Mouse (Mus musculus) CH12.LX (cell line): ENCODE data around the gene Flot2. TPM values are rescaled to one million over a fixed set of nuclear protein-coding genes. Genes with fewer than 3 reads are reported as not detected.

Experiments used
- DNase-seq: peaks from one replicate; pipeline ENCODE4 v3.0.0-alpha.2; 2013; ENCODE audit errors: extremely low read depth
- H3K27ac ChIP-seq: 2 replicates; pipeline ENCODE4 v1.5.1; 2012; ENCODE audit warnings: low read depth, mild to moderate bottlenecking, control low read depth, moderate library complexity; ENCODE audit not compliant: insufficient read depth
- H3K27me3 ChIP-seq: replicated peaks from 2 replicates; pipeline ENCODE3; 2012; ENCODE audit warnings: inconsistent platforms
- H3K36me3 ChIP-seq, 2 experiments: replicated peaks in 1 of 2; 2 replicates each; pipeline versions ENCODE3 to v1.6.1; 2012; ENCODE audit warnings: inconsistent platforms in 1 of 2, low read length in 1 of 2, mild to moderate bottlenecking in 1 of 2, mixed read lengths in 1 of 2, moderate library complexity in 1 of 2; ENCODE audit not compliant: control insufficient read depth in 1 of 2, insufficient read depth in 1 of 2
- H3K4me1 ChIP-seq, 2 experiments: 2 replicates each; pipeline ENCODE4 v1.6.1; 2012; ENCODE audit warnings: inconsistent platforms in 1 of 2, moderate library complexity in 1 of 2; ENCODE audit not compliant: insufficient read depth in 2 of 2, control insufficient read depth in 1 of 2
- H3K4me2 ChIP-seq: 2 replicates; pipeline ENCODE4 v1.6.1; 2012; ENCODE audit warnings: low read depth, mild to moderate bottlenecking, control low read depth; ENCODE audit not compliant: poor library complexity, insufficient read depth, severe bottlenecking
- H3K4me3 ChIP-seq, 3 experiments: fragments of 150-350 bp in 1 of 3; sonication (generic) in 1 of 3; replicated peaks in 1 of 3; 2 replicates each; pipeline versions ENCODE3 to v1.5.1; 2011 to 2012; ENCODE audit warnings: low read depth in 2 of 3, low read length in 2 of 3, mild to moderate bottlenecking in 2 of 3, moderate library complexity in 2 of 3, control low read depth in 1 of 3, improper control_type of control experiment in 1 of 3, inconsistent platforms in 1 of 3, mixed read lengths in 1 of 3; ENCODE audit not compliant: poor library complexity in 1 of 3
- H3K79me2 ChIP-seq: replicated peaks from 2 replicates; pipeline ENCODE4 v1.6.1; 2012; ENCODE audit warnings: mild to moderate bottlenecking, moderate library complexity; ENCODE audit not compliant: control insufficient read depth, poor library complexity, insufficient read depth, severe bottlenecking; ENCODE audit errors: extremely low read depth
- H3K9ac ChIP-seq: 2 replicates; pipeline ENCODE4 v1.6.1; 2012; ENCODE audit warnings: low read depth, mild to moderate bottlenecking, control low read depth, moderate library complexity; ENCODE audit not compliant: insufficient read depth
- H3K9me3 ChIP-seq: replicated peaks from 2 replicates; pipeline ENCODE3; 2012; ENCODE audit warnings: low read length, inconsistent platforms, mixed read lengths
- BHLHE40 ChIP-seq: IDR thresholded peaks from 2 replicates; pipeline ENCODE4 v1.6.1; 2011; ENCODE audit warnings: mild to moderate bottlenecking, low read depth, low read length, improper control_type of control experiment
- CHD1 ChIP-seq: IDR thresholded peaks from 2 replicates; pipeline ENCODE4 v1.6.1; 2012; ENCODE audit warnings: low read depth, low read length, improper control_type of control experiment, inconsistent platforms
- CTCF ChIP-seq, 2 experiments: IDR thresholded peaks in 1 of 2; conservative IDR thresholded peaks in 1 of 2; 2 replicates each; pipeline ENCODE4 v1.5.1; 2011 to 2012; ENCODE audit warnings: low read depth in 2 of 2, low read length in 2 of 2, improper control_type of control experiment in 1 of 2, inconsistent platforms in 1 of 2, mild to moderate bottlenecking in 1 of 2, moderate library complexity in 1 of 2
- ELF1 ChIP-seq: IDR thresholded peaks from 2 replicates; pipeline ENCODE4 v1.6.1; 2014; ENCODE audit warnings: low read depth, mild to moderate bottlenecking, inconsistent platforms, low read length, improper control_type of control experiment
- ETS1 ChIP-seq: conservative IDR thresholded peaks from 2 replicates; pipeline ENCODE4 v1.6.1; 2012; ENCODE audit warnings: low read depth, mild to moderate bottlenecking, inconsistent platforms, low read length, improper control_type of control experiment, moderate library complexity
- GABPA ChIP-seq: IDR thresholded peaks from 2 replicates; pipeline ENCODE4 v1.6.1; 2012; ENCODE audit warnings: low read depth, low read length, improper control_type of control experiment, inconsistent platforms; ENCODE audit not compliant: insufficient replicate concordance
- HCFC1 ChIP-seq: IDR thresholded peaks from 2 replicates; pipeline ENCODE4 v1.6.1; 2012; ENCODE audit warnings: low read depth, mild to moderate bottlenecking, inconsistent platforms, low read length, improper control_type of control experiment
- IRF4 ChIP-seq: IDR thresholded peaks from 2 replicates; pipeline ENCODE4 v1.6.1; 2014; ENCODE audit warnings: low read depth, mild to moderate bottlenecking, inconsistent platforms, low read length, improper control_type of control experiment
- JUN ChIP-seq: IDR thresholded peaks from 2 replicates; pipeline ENCODE4 v1.6.1; 2011; ENCODE audit warnings: low read depth, mild to moderate bottlenecking, low read length, improper control_type of control experiment, moderate library complexity; ENCODE audit not compliant: insufficient read depth
- KAT2A ChIP-seq: IDR thresholded peaks from 2 replicates; pipeline ENCODE4 v1.6.1; 2012; ENCODE audit warnings: low read length, improper control_type of control experiment, inconsistent platforms; ENCODE audit not compliant: insufficient replicate concordance
- MAFK ChIP-seq: IDR thresholded peaks from 2 replicates; pipeline ENCODE4 v1.6.1; 2011; ENCODE audit warnings: low read length, improper control_type of control experiment; ENCODE audit not compliant: insufficient replicate concordance
- MAX ChIP-seq: IDR thresholded peaks from 2 replicates; pipeline ENCODE4 v1.6.1; 2011; ENCODE audit warnings: low read length, improper control_type of control experiment
- NELFE ChIP-seq: IDR thresholded peaks from 2 replicates; pipeline ENCODE4 v1.6.1; 2011; ENCODE audit warnings: low read depth, low read length, improper control_type of control experiment
- RAD21 ChIP-seq: IDR thresholded peaks from 2 replicates; pipeline ENCODE4 v1.6.1; 2011; ENCODE audit warnings: low read depth, mild to moderate bottlenecking, low read length, improper control_type of control experiment, moderate library complexity
- RCOR1 ChIP-seq: conservative IDR thresholded peaks from 2 replicates; pipeline ENCODE4 v1.6.1; 2012; ENCODE audit warnings: low read depth, mild to moderate bottlenecking, inconsistent platforms, low read length, improper control_type of control experiment
- SMC3 ChIP-seq: IDR thresholded peaks from 2 replicates; pipeline ENCODE4 v1.6.1; 2011; ENCODE audit warnings: low read depth, low read length, improper control_type of control experiment
- TBP ChIP-seq: conservative IDR thresholded peaks from 2 replicates; pipeline ENCODE4 v1.6.1; 2011; ENCODE audit warnings: low read depth, low read length, improper control_type of control experiment
- TCF12 ChIP-seq: IDR thresholded peaks from 2 replicates; pipeline ENCODE4 v1.6.1; 2014; ENCODE audit warnings: low read depth, mild to moderate bottlenecking, inconsistent platforms, low read length, improper control_type of control experiment
- ZKSCAN1 ChIP-seq: IDR thresholded peaks from 2 replicates; pipeline ENCODE4 v1.6.1; 2012; ENCODE audit warnings: low read depth, inconsistent platforms, low read length, improper control_type of control experiment, borderline replicate concordance
- dilution Hi-C: fragments of 300-500 bp; cut with MboI; formaldehyde crosslinking; loops from 2 replicates; pipeline ENCODE4 v1.14.3; 2020; ENCODE audit warnings: low sequenced_read_pairs; ENCODE audit not compliant: extremely low pct_unique_long_range_greater_than_20kb, extremely low pct_ligation_motif_present
- in situ Hi-C: fragments of 300-500 bp; cut with MboI; formaldehyde crosslinking; loops from 3 replicates; pipeline ENCODE4 v1.14.3; 2019; ENCODE audit warnings: low sequenced_read_pairs, low pct_ligation_motif_present, low pct_unique_long_range_greater_than_20kb, mixed read lengths
- polyA plus RNA-seq: library from polyadenylated mRNA; unstranded; fragments of >175 nt; gene quantifications from 2 replicates; pipeline ENCODE4 v1.2.1, GENCODE M21; 2012; ENCODE audit warnings: low read depth; ENCODE audit not compliant: insufficient read length
- total RNA-seq, 2 experiments: library from RNA; depleted of rRNA; stranded (reverse); fragments of 300-350 nt in 1 of 2; fragments of >200 nt in 1 of 2; gene quantifications; 2 replicates each; pipeline ENCODE4 v1.2.3; 2012 to 2014

The Flot2 gene
- total and polyA plus RNA-seq, 3 experiments = 5.2 to 14.7 (median 13.4) TPM

- no peak overlapping the region for H3K4me3 ChIP-seq
- H3K9ac ChIP-seq = 0 out of 2 replicates have a peak overlapping the region, but pooled peaks have one; percentile 27
- no peaks in the 10 kb centered on the region for H3K27me3 ChIP-seq
- H3K36me3 ChIP-seq = peaks cover 14 to 47% of the 10 kb centered on the region in 2 experiments
- H3K4me1 ChIP-seq = peaks cover 7 to 33% of the 10 kb centered on the region in 2 experiments; a peak in 3 of 4 replicates
- H3K79me2 ChIP-seq = peaks cover 66% of the 10 kb centered on the region
- H3K27ac ChIP-seq = no peak overlapping the region
- H3K9me3 ChIP-seq = no peaks in the 10 kb centered on the region
- dilution Hi-C loops (no loop called here), in situ Hi-C loops (no loop called here)
- peak overlapping the region; percentile 6; the same call in 1 of the 2 replicates for H3K4me2 ChIP-seq
- DNase-seq = no peak
- TF ChIP-seq ZKSCAN1 (no peak), MAFK (no peak), RCOR1 (no peak), ELF1 (no peak), KAT2A (no peak), MAX (no peak), NELFE (no peak), JUN (no peak), HCFC1 (no peak), CHD1 (no peak), TCF12 (no peak)
These were observed 59.3 kb downstream of the Flot2 start for GRCm38 (mm10) chr11:78097077-78097476.

DNA sequence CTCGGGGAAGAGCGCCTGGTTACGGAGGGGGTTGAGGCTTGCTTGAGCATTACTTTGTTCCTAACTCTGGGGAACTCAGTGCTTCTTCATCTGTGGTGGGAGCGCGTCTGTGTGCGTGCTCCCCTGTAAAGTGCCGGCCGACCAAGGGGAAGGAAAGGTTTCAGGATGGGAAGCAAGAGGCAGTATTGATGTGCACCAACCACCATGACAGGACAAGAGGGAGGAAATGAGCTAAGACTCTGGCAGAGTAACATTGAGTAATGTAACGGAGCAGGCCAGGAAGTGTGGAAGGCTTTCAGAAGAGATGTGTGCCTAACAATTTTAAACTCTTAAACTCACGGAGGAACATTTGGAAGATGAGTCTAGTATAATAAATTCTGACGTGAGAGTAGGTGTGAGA is 63.0 kb downstream of the Flot2 start:
- no peaks in the 10 kb centered on the region for H3K9me3 ChIP-seq
- dilution Hi-C loops = no loop called here
- DNase-seq = no peak
- H3K27me3 ChIP-seq = no peaks in the 10 kb centered on the region
- no peak overlapping the region for H3K9ac ChIP-seq
- H3K27ac ChIP-seq = no peak overlapping the region
- H3K79me2 ChIP-seq = peaks cover 86% of the 10 kb centered on the region
- peaks cover 20 to 72% of the 10 kb centered on the region in 2 experiments for H3K36me3 ChIP-seq
- H3K4me3 ChIP-seq = no peak overlapping the region
- TF ChIP-seq BHLHE40 = no peak
- no peak for TF ChIP-seq ETS1
- TF ChIP-seq TBP = no peak
- TF ChIP-seq TCF12 = no peak
- no peak for TF ChIP-seq IRF4
- no peak for TF ChIP-seq GABPA
- no peak for TF ChIP-seq RCOR1
- TF ChIP-seq ZKSCAN1 = no peak
- no peak for TF ChIP-seq CTCF (conservative IDR thresholded peaks at IDR 0.05 in 1 of 2, IDR thresholded peaks at IDR 0.05 in 1 of 2; ENCODE audit: low read depth in 2 of 2, low read length in 2 of 2)
- TF ChIP-seq MAFK = no peak
- no peak for TF ChIP-seq ELF1
- TF ChIP-seq HCFC1 = no peak
- no peak for TF ChIP-seq RAD21
- no peak for TF ChIP-seq SMC3
- no peak overlapping the region for H3K4me2 ChIP-seq
- peaks cover 4 to 28% of the 10 kb centered on the region in 2 experiments; a peak in 3 of 4 replicates for H3K4me1 ChIP-seq
- in situ Hi-C loops = no loop called here
